Mouse (Mus musculus) lung, postnatal 0 days (tissue): ENCODE data around the gene Itgb6.

Source experiments
- CTCF ChIP-seq: IDR thresholded peaks from 2 replicates; pipeline ENCODE4 v1.5.1; 2016; ENCODE audit warnings: antibody characterized with exemption, mild to moderate bottlenecking
- EP300 ChIP-seq: IDR thresholded peaks from 2 replicates; pipeline ENCODE4 v1.6.1; 2016; ENCODE audit warnings: antibody characterized with exemption, mild to moderate bottlenecking, control low read depth

- 0 out of 2 replicates have a peak, but pooled peaks have one; percentile 10 for TF ChIP-seq EP300
- no peak for TF ChIP-seq CTCF
Observed at GRCm38 (mm10) chr2:60722967-60723366, 524 bp upstream of the Itgb6 start.
